Mouse (Mus musculus) neural tube, embryonic 11.5 days (tissue): ENCODE measurements around the gene Lpin3. TPM values are rescaled to one million over a fixed set of nuclear protein-coding genes. Genes with fewer than 3 reads are reported as not detected.

Experiments
- ATAC-seq: fragments of 200-750 bp; cut with Nextera tagmentation; 2 replicates; pipeline ENCODE4 v1.8.0; 2017; ENCODE audit warnings: moderate number of reproducible peaks, mild to moderate bottlenecking, moderate TSS enrichment, moderate library complexity; ENCODE audit not compliant: insufficient read depth, low FRiP score, low TSS enrichment
- DNase-seq: peaks from one replicate; pipeline ENCODE4 v3.0.0-alpha.2; 2015; ENCODE audit warnings: low spot score
- H3K27ac ChIP-seq: fragments of 300-500 bp; sonication (generic); 2 replicates; pipeline ENCODE4 v1.5.1; 2014; ENCODE audit warnings: low read depth, mild to moderate bottlenecking, low read length
- H3K27me3 ChIP-seq: fragments of 300-500 bp; sonication (generic); 2 replicates; pipeline ENCODE4 v1.6.1; 2014; ENCODE audit warnings: mild to moderate bottlenecking, low read length, mixed read lengths; ENCODE audit not compliant: control insufficient read depth, insufficient read depth
- H3K36me3 ChIP-seq: fragments of 300-500 bp; sonication (generic); 2 replicates; pipeline ENCODE4 v1.6.1; 2014; ENCODE audit warnings: mild to moderate bottlenecking, low read length, moderate library complexity, mixed read lengths; ENCODE audit not compliant: control insufficient read depth, insufficient read depth
- H3K4me1 ChIP-seq: fragments of 300-500 bp; sonication (generic); 2 replicates; pipeline ENCODE4 v1.6.1; 2014; ENCODE audit warnings: low read length, mixed read lengths; ENCODE audit not compliant: control insufficient read depth, insufficient read depth
- H3K4me2 ChIP-seq: fragments of 300-500 bp; sonication (generic); 2 replicates; pipeline ENCODE4 v1.6.1; 2014; ENCODE audit warnings: low read depth, mild to moderate bottlenecking, moderate library complexity
- H3K4me3 ChIP-seq: fragments of 300-500 bp; sonication (generic); 2 replicates; pipeline ENCODE4 v1.5.1; 2014; ENCODE audit warnings: low read depth, low read length
- H3K9ac ChIP-seq: fragments of 300-500 bp; sonication (generic); 2 replicates; pipeline ENCODE4 v1.6.1; 2014; ENCODE audit warnings: mild to moderate bottlenecking, low read length
- H3K9me3 ChIP-seq: fragments of 300-500 bp; sonication (generic); 2 replicates; pipeline ENCODE4 v1.6.1; 2016; ENCODE audit warnings: low read length; ENCODE audit not compliant: control insufficient read depth
- WGBS: fragments of 180-500 bp; shearing (Covaris S2); extraction: QIAGEN DNeasy Blood & Tissue Kit; methylation state at CpG from one replicate; pipeline ENCODE4 v1.1.7; 2014; 5-methylcytosine and 5-hydroxymethylcytosine counted together
- polyA plus RNA-seq: library from polyadenylated mRNA; unstranded; fragments of >200 nt; fragmentation: Nextera tagmentation; extraction: Ambion mirVana; gene quantifications from 2 replicates; pipeline ENCODE4 v1.2.1, GENCODE M21; 2014

Gene Lpin3
- 0.24 and 0.29 TPM in 2 replicates for polyA plus RNA-seq

GRCm38 (mm10) chr2:160880453-160881195 lies at the start of gene Lpin3:
Lpin3 (plus strand) TSS chr2:160880670.
- H3K9ac ChIP-seq: no peak within 1 kb of the TSS
- no peaks in the 10 kb centered on the region for H3K27me3 ChIP-seq
- no peak within 1 kb of the TSS for H3K4me3 ChIP-seq
- WGBS: 77% methylated on average over 13 of the region's 13 CpGs
- H3K4me2 ChIP-seq: no peak within 1 kb of the TSS
- no peaks in the 10 kb centered on the region for H3K9me3 ChIP-seq
- no peaks in the 10 kb centered on the region for H3K4me1 ChIP-seq
- ATAC-seq: no peak
- no peak for DNase-seq
- H3K36me3 ChIP-seq: no peaks in the 10 kb centered on the region
- H3K27ac ChIP-seq: no peak within 1 kb of the TSS

GRCm38 (mm10) chr2:160840838-160841237 lies 39.6 kb upstream of the Lpin3 start:
- Histone ChIP-seq H3K27ac (no peak overlapping the region), H3K27me3 (no peaks in the 10 kb centered on the region), H3K4me1 (no peaks in the 10 kb centered on the region), H3K36me3 (no peaks in the 10 kb centered on the region), H3K4me3 (no peak overlapping the region), H3K4me2 (no peak overlapping the region), H3K9me3 (no peaks in the 10 kb centered on the region), H3K9ac (no peak overlapping the region)
- ATAC-seq (no peak), DNase-seq (no peak)

DNA sequence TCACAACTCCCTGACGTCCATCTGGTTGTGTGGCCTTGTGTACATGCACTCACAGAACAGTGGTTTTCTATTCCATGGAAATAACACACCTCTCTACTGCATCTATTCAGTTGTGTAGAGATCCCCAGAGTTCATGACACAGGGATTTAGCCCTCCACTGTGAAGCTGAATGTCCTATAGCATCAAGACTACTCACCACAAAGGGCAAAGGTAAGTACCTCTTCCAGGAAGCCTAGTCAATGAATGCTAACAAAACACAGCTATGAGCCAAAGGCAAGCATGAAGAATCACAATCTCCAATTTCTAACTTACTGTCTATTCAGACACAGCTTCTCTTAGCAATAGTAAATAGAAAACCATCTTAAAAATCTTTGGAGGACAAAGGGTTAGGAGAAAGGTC lies 32.8 kb upstream of the Lpin3 start:
- Histone ChIP-seq H3K36me3 (no peaks in the 10 kb centered on the region), H3K9ac (no peak overlapping the region), H3K4me3 (no peak overlapping the region), H3K4me2 (no peak overlapping the region), H3K27me3 (no peaks in the 10 kb centered on the region), H3K4me1 (no peaks in the 10 kb centered on the region), H3K27ac (no peak overlapping the region), H3K9me3 (no peaks in the 10 kb centered on the region)
- DNase-seq: no peak
- no peak for ATAC-seq
- 75% methylated on average over 1 of the region's 1 CpGs for WGBS

- no peak for ATAC-seq
- H3K4me2 ChIP-seq: no peak overlapping the region
- no peaks in the 10 kb centered on the region for H3K36me3 ChIP-seq
- H3K27ac ChIP-seq: no peak overlapping the region
- H3K4me3 ChIP-seq: no peak overlapping the region
- H3K9me3 ChIP-seq: no peaks in the 10 kb centered on the region
- DNase-seq: no peak
- no peak overlapping the region for H3K9ac ChIP-seq
- H3K4me1 ChIP-seq: no peaks in the 10 kb centered on the region
- WGBS: 96% methylated on average over 2 of the region's 2 CpGs
- no peaks in the 10 kb centered on the region for H3K27me3 ChIP-seq
These were observed 32.3 kb upstream of the Lpin3 start for GRCm38 (mm10) chr2:160848186-160848585.

GRCm38 (mm10) chr2:160849617-160850240 lies 30.7 kb upstream of the Lpin3 start:
- ATAC-seq (no peak), DNase-seq (no peak)
- H3K9me3 ChIP-seq: no peaks in the 10 kb centered on the region
- H3K9ac ChIP-seq: no peak overlapping the region
- 90% methylated on average over 3 of the region's 3 CpGs for WGBS
- no peak overlapping the region for H3K4me3 ChIP-seq
- no peaks in the 10 kb centered on the region for H3K27me3 ChIP-seq
- H3K4me2 ChIP-seq: no peak overlapping the region
- no peaks in the 10 kb centered on the region for H3K36me3 ChIP-seq
- no peak overlapping the region for H3K27ac ChIP-seq
- H3K4me1 ChIP-seq: no peaks in the 10 kb centered on the region

DNA sequence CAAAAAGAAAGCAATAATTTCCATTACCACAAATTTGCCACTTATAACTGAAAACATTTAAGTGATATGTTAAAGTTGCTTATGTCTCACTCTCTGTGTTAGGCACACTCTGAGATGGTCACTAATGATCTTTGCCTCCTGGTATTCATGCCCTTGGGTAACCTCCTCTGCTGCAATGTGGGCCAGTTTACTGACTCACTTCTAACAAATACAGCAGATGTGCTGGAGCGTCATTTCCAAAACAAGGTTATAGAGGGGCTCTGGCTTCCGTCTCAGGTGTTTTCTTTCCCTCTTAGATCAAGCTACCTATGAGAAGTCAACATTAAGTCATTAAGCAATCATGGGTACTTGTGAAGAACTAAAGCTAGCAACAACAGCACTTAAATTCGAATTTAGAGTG lies 30.1 kb upstream of the Lpin3 start:
- DNase-seq: no peak
- Histone ChIP-seq H3K9ac (no peak overlapping the region), H3K4me1 (no peaks in the 10 kb centered on the region), H3K27me3 (no peaks in the 10 kb centered on the region), H3K9me3 (no peaks in the 10 kb centered on the region), H3K4me2 (no peak overlapping the region), H3K27ac (no peak overlapping the region), H3K36me3 (no peaks in the 10 kb centered on the region), H3K4me3 (no peak overlapping the region)
- ATAC-seq: no peak
- 82% methylated on average over 3 of the region's 3 CpGs for WGBS

DNA sequence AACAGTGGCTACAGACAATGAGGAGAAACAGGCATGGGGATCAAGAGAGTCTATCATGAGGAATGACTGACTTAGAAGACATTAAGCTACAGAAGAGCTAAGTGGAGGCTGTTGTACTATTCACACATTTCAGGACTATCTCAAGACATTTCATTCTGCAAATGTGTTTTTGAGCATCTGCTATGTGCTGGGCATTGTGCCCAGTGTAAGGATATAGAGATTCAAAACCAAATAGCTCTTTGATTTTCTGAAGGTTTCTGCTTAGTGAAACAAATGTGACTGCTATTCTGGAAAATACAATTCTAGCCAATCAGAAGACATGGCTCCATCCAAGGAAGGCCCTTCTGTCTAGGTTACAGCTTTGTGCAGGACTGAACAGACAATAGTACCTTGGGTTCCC lies 25.8 kb upstream of the Lpin3 start:
- Histone ChIP-seq H3K36me3 (no peaks in the 10 kb centered on the region), H3K9me3 (no peaks in the 10 kb centered on the region), H3K27ac (no peak overlapping the region), H3K4me2 (no peak overlapping the region), H3K4me3 (no peak overlapping the region), H3K4me1 (no peaks in the 10 kb centered on the region), H3K9ac (no peak overlapping the region), H3K27me3 (no peaks in the 10 kb centered on the region)
- no peak for ATAC-seq
- DNase-seq: no peak

GRCm38 (mm10) chr2:160856359-160857102 lies 23.9 kb upstream of the Lpin3 start:
- no peaks in the 10 kb centered on the region for H3K4me1 ChIP-seq
- no peaks in the 10 kb centered on the region for H3K36me3 ChIP-seq
- no peaks in the 10 kb centered on the region for H3K9me3 ChIP-seq
- no peak overlapping the region for H3K4me2 ChIP-seq
- WGBS: 76% methylated on average over 5 of the region's 5 CpGs
- H3K4me3 ChIP-seq: no peak overlapping the region
- no peak overlapping the region for H3K9ac ChIP-seq
- DNase-seq (no peak), ATAC-seq (no peak)
- no peak overlapping the region for H3K27ac ChIP-seq
- H3K27me3 ChIP-seq: no peaks in the 10 kb centered on the region
